Mouse (Mus musculus) midbrain, postnatal 0 days (tissue): ENCODE measurements around the gene Trim63. TPM values are rescaled to one million over a fixed set of nuclear protein-coding genes. Genes with fewer than 3 reads are reported as not detected.
A peak's percentile ranks its signal among the peaks of the same experiment; 100 is the strongest.

Source experiments
- ATAC-seq: fragments of 200-750 bp; cut with Nextera tagmentation; 2 replicates; pipeline ENCODE4 v1.8.0; 2017; ENCODE audit warnings: moderate number of reproducible peaks, mild to moderate bottlenecking, moderate TSS enrichment, moderate library complexity; ENCODE audit not compliant: low FRiP score
- DNase-seq: peaks from one replicate; pipeline ENCODE4 v3.0.0-alpha.2; 2015; ENCODE audit warnings: low spot score
- H3K27ac ChIP-seq: fragments of 300-500 bp; sonication (generic); 2 replicates; pipeline ENCODE4 v1.5.1; 2014; ENCODE audit warnings: low read depth, mild to moderate bottlenecking, low read length, mixed read lengths
- H3K27me3 ChIP-seq: fragments of 300-500 bp; sonication (generic); 2 replicates; pipeline ENCODE4 v1.6.1; 2014; ENCODE audit warnings: low read length, control low read depth, mixed read lengths; ENCODE audit not compliant: insufficient read depth
- H3K36me3 ChIP-seq: fragments of 300-500 bp; sonication (generic); 2 replicates; pipeline ENCODE4 v1.6.1; 2014; ENCODE audit warnings: low read length, control low read depth, mixed read lengths; ENCODE audit not compliant: insufficient read depth
- H3K4me1 ChIP-seq: fragments of 300-500 bp; sonication (generic); 2 replicates; pipeline ENCODE4 v1.6.1; 2014; ENCODE audit warnings: mild to moderate bottlenecking, control low read depth, antibody characterized with exemption, low read length, mixed read lengths; ENCODE audit not compliant: insufficient read depth
- H3K4me2 ChIP-seq: fragments of 300-500 bp; sonication (generic); 2 replicates; pipeline ENCODE4 v1.6.1; 2014; ENCODE audit warnings: low read depth, mild to moderate bottlenecking, low read length, mixed read lengths; ENCODE audit not compliant: poor library complexity, severe bottlenecking
- H3K4me3 ChIP-seq: fragments of 300-500 bp; sonication (generic); 2 replicates; pipeline ENCODE4 v1.5.1; 2014; ENCODE audit warnings: low read depth, mild to moderate bottlenecking, low read length, moderate library complexity
- H3K9ac ChIP-seq: fragments of 300-500 bp; sonication (generic); replicated peaks from 2 replicates; pipeline ENCODE4 v1.6.1; 2014; ENCODE audit warnings: mild to moderate bottlenecking, low read length, moderate library complexity, mixed read lengths; ENCODE audit not compliant: poor library complexity, severe bottlenecking
- H3K9me3 ChIP-seq: fragments of 300-500 bp; sonication (generic); 2 replicates; pipeline ENCODE4 v1.6.1; 2016; ENCODE audit warnings: low read length, control low read depth
- CTCF ChIP-seq: IDR thresholded peaks from 2 replicates; pipeline ENCODE4 v1.5.1; 2016; ENCODE audit warnings: antibody characterized with exemption, mild to moderate bottlenecking
- WGBS: fragments of 180-500 bp; shearing (Covaris S2); extraction: QIAGEN DNeasy Blood & Tissue Kit; methylation state at CpG from one replicate; pipeline ENCODE4 v1.1.7; 2014; 5-methylcytosine and 5-hydroxymethylcytosine counted together
- polyA plus RNA-seq: library from polyadenylated mRNA; unstranded; fragments of >200 nt; fragmentation: Nextera tagmentation; extraction: Ambion mirVana; gene quantifications from 2 replicates; pipeline ENCODE4 v1.2.1, GENCODE M21; 2015
- total RNA-seq: library from RNA; depleted of rRNA; stranded (reverse); fragments of >200 nt; gene quantifications from 2 replicates; pipeline ENCODE4 v1.2.3, GENCODE M21; 2014

Trim63 gene
- total and polyA plus RNA-seq, 2 experiments from 2014 or later = 0.73 to 2.0 TPM

DNA sequence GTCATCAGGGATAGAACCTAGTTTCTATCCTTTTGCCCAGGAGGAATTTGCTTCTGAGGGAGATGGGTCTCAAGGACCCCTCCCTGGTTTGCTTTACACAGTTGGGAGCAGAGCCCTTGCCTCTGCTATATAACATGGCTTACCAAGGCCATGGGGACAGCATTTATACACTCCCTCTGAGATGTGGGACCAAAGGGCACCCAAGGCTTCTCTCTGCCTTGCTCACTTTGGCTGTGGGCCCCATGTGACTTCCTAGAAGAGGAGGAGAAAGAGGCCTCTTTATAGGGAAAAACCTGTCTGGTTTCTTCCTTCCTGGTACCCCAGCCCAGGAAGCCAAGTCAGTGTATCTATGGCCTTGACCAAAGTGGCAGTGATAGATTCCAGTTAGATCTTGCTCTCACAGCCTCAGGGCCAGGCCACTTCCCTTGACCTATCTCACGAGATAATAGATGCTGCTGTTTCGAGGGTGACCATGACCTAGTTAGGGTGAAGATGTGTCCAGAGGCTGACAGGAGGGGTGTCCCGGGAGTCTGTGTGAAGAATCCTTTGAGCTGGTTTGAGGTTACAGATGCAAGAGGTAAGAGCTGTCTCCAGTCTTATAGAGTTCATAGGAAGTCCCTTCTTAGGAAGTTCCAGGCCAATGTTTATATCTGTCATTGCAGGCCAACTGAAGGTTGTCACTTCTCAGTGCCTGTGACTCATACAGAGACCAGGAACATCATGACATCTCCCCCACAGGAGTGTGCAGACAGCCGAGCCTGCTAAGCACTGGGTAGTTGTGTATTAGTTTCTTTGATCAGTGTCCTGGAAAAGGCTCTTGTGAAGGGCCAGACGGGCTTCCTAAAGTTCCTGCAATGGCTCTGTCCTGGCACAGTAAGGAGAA, 38.8 kb downstream of the Trim63 start:
- no peak for DNase-seq
- H3K4me1 ChIP-seq = no peaks in the 10 kb centered on the region
- no peaks in the 10 kb centered on the region for H3K36me3 ChIP-seq
- H3K9me3 ChIP-seq = no peaks in the 10 kb centered on the region
- no peak for ATAC-seq
- H3K9ac ChIP-seq = no peak overlapping the region
- H3K27me3 ChIP-seq = no peaks in the 10 kb centered on the region
- H3K4me2 ChIP-seq = no peak overlapping the region
- H3K4me3 ChIP-seq = no peak overlapping the region
- no peak for TF ChIP-seq CTCF
- no peak overlapping the region for H3K27ac ChIP-seq
- 62% methylated on average over 5 of the region's 5 CpGs for WGBS

DNA sequence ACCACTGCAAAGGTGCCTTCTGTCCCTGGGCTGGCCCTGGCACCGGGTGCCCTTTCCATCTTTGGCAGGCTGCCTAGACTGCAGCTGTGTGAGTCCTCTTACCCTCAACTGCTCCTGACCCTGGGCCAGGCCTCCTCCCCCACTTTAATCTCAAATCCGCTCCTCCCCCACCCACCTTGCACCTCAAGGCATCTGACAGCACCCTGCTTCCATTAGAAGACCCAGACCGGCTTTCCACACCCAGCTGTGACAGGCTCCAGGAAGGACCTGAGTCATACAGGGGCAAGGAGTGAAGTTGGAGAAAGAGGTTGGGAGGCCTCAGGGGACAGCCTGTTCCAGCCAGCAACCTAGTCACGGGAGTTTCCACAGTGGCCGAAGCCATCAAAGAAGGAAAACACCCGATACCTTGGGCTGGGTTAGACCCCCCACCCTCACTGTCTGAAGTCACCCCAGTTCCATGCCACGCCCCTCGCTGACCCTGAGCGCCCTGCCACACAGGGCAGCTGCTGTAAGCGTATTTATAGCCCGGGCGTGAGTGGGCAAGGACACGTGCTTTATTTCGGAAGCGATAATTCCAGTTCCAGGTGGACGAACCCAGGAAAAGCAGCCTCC, 41.0 kb downstream of the Trim63 start:
- WGBS = 57% methylated on average over 16 of the region's 16 CpGs
- no peak for DNase-seq
- Histone ChIP-seq H3K27me3 (no peaks in the 10 kb centered on the region), H3K9ac (no peak overlapping the region), H3K9me3 (no peaks in the 10 kb centered on the region), H3K4me3 (no peak overlapping the region), H3K4me1 (no peaks in the 10 kb centered on the region), H3K36me3 (no peaks in the 10 kb centered on the region), H3K27ac (no peak overlapping the region), H3K4me2 (no peak overlapping the region)
- ATAC-seq = no peak
- TF ChIP-seq CTCF = no peak

DNA sequence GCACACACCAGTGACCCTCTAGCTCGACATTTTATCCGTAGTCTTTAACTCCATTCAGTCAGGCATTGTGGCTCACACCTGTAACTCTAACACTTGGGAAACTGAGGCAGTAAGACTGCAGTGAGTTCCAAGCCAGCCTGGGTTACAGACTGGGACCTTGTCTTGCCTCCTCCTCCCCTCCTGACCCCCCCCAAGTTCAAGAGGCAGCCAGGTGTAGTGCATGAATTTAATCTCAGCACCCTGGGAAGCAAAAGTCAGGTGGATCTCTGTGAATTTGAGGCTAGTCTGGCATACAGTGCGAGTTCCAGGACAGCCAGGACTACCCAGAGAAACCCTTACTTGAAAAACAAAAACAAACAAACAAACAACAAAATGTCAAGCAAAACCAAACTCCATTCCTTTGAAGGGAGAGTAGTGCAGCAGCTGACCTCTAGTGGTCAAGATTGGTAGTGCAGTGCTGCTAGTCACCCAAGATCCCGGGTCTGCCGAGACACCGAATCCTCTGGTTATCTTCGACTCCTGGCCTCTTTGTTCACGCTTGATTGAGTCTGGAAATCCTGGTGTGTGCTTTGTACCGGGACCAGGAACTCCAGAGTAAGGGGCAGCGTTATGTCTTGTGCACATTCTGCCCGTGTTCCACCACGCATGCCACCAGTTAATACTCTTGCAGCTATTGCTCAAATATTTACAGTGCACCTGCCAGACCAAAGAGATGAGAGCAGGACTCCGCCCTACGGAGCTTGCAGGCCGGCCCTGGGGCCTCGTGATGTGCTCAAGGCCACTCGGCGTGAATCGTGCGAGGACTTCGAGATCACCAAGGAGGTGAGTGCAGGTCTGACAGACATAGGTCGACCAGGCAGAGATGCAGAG, 41.9 kb downstream of the Trim63 start:
- peak; percentile 98 for TF ChIP-seq CTCF
- Histone ChIP-seq H3K9ac (peak overlapping the region; percentile 40; the same call in 1 of the 2 replicates), H3K27ac (no peak overlapping the region), H3K4me2 (peak overlapping the region; percentile 43), H3K4me3 (peak overlapping the region; percentile 17), H3K27me3 (no peaks in the 10 kb centered on the region), H3K9me3 (no peaks in the 10 kb centered on the region), H3K36me3 (no peaks in the 10 kb centered on the region), H3K4me1 (no peaks in the 10 kb centered on the region)
- 19% methylated on average over 22 of the region's 22 CpGs for WGBS
- DNase-seq = peak; percentile 87
- 0 out of 2 replicates have a peak, but pooled peaks have one; percentile 35 for ATAC-seq

- DNase-seq (no peak), ATAC-seq (peak; percentile 42; the same call in 1 of the 2 replicates)
- 33% methylated on average over 17 of the region's 17 CpGs for WGBS
Measured at GRCm38 (mm10) chr4:134357461-134357771, 42.5 kb downstream of the Trim63 start.

GRCm38 (mm10) chr4:134359649-134360048, 44.7 kb downstream of the Trim63 start:
- Histone ChIP-seq H3K27me3 (no peaks in the 10 kb centered on the region), H3K4me3 (no peak overlapping the region), H3K9me3 (no peaks in the 10 kb centered on the region), H3K4me2 (no peak overlapping the region), H3K9ac (no peak overlapping the region), H3K4me1 (no peaks in the 10 kb centered on the region), H3K27ac (no peak overlapping the region), H3K36me3 (no peaks in the 10 kb centered on the region)
- DNase-seq (no peak), ATAC-seq (no peak)
- WGBS = 90% methylated on average over 6 of the region's 6 CpGs
- no peak for TF ChIP-seq CTCF

More at GRCm38 (mm10) chr4:134357461-134357771, 42.5 kb downstream of the Trim63 start:
- Histone ChIP-seq H3K27me3 (no peaks in the 10 kb centered on the region), H3K4me1 (no peaks in the 10 kb centered on the region), H3K9ac (peak overlapping the region; percentile 40; the same call in 1 of the 2 replicates), H3K36me3 (no peaks in the 10 kb centered on the region), H3K4me2 (peak overlapping the region; percentile 43), H3K4me3 (peak overlapping the region; percentile 17), H3K27ac (no peak overlapping the region), H3K9me3 (no peaks in the 10 kb centered on the region)
- no peak for TF ChIP-seq CTCF
